Mouse (Mus musculus): ENCODE measurements around the gene Ano5. TPM values are rescaled to one million over a fixed set of nuclear protein-coding genes. Genes with fewer than 3 reads are reported as not detected.

Ano5 gene
- polyA plus RNA-seq, 1 experiment from 2014 or later = 0.25 TPM

DNA sequence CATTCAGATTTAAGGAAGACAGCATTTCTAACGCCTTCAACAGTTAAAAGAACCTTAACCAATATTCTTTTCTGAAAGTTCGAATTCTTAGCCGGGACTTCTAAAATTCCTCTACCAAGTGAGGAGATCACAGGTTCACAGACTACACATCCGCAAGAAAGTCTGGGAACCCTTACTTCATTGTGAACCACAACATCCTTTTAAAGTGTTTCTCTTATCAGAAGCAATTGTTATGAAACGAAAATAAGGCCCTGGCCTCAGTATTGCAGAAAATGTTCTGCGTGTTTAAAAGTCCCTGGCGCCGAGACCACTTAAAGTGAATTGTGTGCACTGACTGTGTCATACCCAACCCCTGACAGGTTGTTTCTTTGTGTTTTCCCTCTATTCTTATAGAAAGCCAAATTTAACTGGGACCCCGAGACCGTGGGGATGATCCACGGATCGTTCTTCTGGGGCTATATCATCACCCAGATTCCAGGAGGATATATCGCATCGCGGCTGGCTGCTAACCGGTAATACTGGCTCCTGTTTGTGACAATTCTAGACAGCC is 115.7 kb downstream of the Ano5 start:
- 2% methylated on average over 16 of the region's 16 CpGs for WGBS
- ATAC-seq (replicated peaks; ENCODE audit: extremely low read depth, insufficient read depth, low FRiP score) = no peak
- no peak overlapping the region for H3K9ac ChIP-seq (ENCODE audit: low read length)
- peaks cover 70% of the 10 kb centered on the region for H3K27me3 ChIP-seq (ENCODE audit: control insufficient read depth, insufficient read depth, low read length)
- no peak overlapping the region for H3K4me2 ChIP-seq (ENCODE audit: low read depth, low read length)
- no peaks in the 10 kb centered on the region for H3K9me3 ChIP-seq (replicated peaks; ENCODE audit: control insufficient read depth, low read length)
- H3K4me1 ChIP-seq (ENCODE audit: control insufficient read depth, insufficient read depth, low read length) = no peaks in the 10 kb centered on the region
- no peak overlapping the region for H3K27ac ChIP-seq (ENCODE audit: low read length)
- H3K4me3 ChIP-seq (ENCODE audit: low read length) = no peak overlapping the region
- no peaks in the 10 kb centered on the region for H3K36me3 ChIP-seq (ENCODE audit: control insufficient read depth, insufficient read depth)

DNA sequence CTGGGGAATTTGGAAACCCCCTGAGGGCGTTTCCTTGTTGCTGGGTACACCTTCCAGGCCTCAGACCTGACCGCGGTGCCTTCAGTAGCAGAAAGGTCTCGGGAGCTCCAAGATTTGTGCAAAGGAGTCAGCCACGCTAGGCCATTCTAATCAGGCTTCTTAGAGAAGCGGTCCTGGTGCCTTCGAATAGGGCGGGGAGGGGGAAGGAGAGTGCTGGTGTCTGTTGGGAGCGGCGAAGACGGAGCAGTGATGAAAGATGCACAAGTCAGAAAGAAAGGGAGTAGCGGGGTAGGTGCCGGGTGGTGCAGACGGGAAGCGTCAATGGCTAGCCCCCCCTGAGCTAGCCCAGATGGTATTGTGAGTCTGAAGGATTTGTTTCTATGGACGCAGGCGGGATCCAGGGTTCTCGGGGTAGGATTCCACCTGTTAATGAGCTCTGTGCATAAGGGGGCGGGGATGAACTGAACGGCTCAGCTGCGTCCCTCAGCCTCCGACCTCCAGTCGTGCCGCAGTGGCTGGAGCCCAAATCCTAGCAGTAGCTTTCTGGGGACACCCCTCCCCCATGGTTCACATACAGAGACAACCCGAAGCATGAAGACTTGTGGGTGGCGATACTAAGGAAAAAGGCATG is 116.3 kb downstream of the Ano5 start:
- 1% methylated on average over 26 of the region's 26 CpGs for WGBS
- Histone ChIP-seq H3K4me1 (ENCODE audit: control insufficient read depth, insufficient read depth, low read length) (no peaks in the 10 kb centered on the region), H3K36me3 (ENCODE audit: control insufficient read depth, insufficient read depth) (no peaks in the 10 kb centered on the region), H3K4me3 (ENCODE audit: low read length) (no peak overlapping the region), H3K27me3 (ENCODE audit: control insufficient read depth, insufficient read depth, low read length) (peaks cover 65% of the 10 kb centered on the region), H3K4me2 (ENCODE audit: low read depth, low read length) (no peak overlapping the region), H3K9me3 (replicated peaks; ENCODE audit: control insufficient read depth, low read length) (no peaks in the 10 kb centered on the region), H3K27ac (ENCODE audit: low read length) (no peak overlapping the region), H3K9ac (ENCODE audit: low read length) (no peak overlapping the region)
- no peak for ATAC-seq (replicated peaks; ENCODE audit: extremely low read depth, insufficient read depth, low FRiP score)

DNA sequence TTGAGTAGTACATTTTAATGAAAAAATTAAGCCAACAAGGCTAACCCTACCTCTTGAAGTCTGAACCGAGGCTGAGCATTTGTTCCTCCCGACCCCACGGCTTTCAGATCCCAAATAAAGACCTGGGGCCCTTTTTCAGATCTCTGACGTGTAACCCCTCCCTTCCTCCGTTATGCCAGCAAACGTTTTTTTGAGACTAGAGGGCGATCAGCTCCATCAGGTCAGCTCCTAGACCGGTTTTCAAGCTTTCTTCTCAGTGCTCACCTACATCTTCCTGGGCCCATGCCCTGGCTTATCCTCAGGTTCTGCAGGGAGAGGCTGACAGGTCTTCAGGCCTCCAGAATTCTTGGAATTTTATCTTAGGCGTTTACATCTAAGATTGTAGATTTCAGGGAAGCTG is 116.8 kb downstream of the Ano5 start:
- no peaks in the 10 kb centered on the region for H3K4me1 ChIP-seq (ENCODE audit: control insufficient read depth, insufficient read depth, low read length)
- no peak overlapping the region for H3K9ac ChIP-seq (ENCODE audit: low read length)
- no peaks in the 10 kb centered on the region for H3K36me3 ChIP-seq (ENCODE audit: control insufficient read depth, insufficient read depth)
- H3K9me3 ChIP-seq (replicated peaks; ENCODE audit: control insufficient read depth, low read length) = no peaks in the 10 kb centered on the region
- H3K4me3 ChIP-seq (ENCODE audit: low read length) = no peak overlapping the region
- 2% methylated on average over 9 of the region's 9 CpGs for WGBS
- no peak overlapping the region for H3K4me2 ChIP-seq (ENCODE audit: low read depth, low read length)
- peaks cover 59% of the 10 kb centered on the region for H3K27me3 ChIP-seq (ENCODE audit: control insufficient read depth, insufficient read depth, low read length)
- ATAC-seq (replicated peaks; ENCODE audit: extremely low read depth, insufficient read depth, low FRiP score) = no peak
- H3K27ac ChIP-seq (ENCODE audit: low read length) = no peak overlapping the region

DNA sequence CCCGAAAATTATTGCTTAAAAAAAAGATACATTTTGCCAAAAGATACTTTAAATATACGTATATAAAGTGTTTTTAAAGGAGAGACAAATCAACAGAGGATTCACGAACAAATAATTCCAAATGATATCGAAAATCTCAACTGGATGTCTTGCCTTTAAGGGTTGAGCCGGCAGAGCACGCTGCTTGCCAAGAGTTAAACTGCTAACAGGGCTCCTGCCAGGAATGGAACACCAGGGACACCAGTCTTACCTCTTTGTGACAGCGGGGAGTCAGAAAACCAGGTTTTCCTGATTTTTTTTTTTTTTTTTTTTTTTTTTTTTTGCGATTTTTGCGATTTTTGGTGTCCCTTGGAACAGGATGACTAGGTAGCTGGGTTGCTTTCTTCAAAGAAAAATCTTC is 117.5 kb downstream of the Ano5 start:
- Histone ChIP-seq H3K9me3 (replicated peaks; ENCODE audit: control insufficient read depth, low read length) (no peaks in the 10 kb centered on the region), H3K4me2 (ENCODE audit: low read depth, low read length) (no peak overlapping the region), H3K27ac (ENCODE audit: low read length) (no peak overlapping the region), H3K4me1 (ENCODE audit: control insufficient read depth, insufficient read depth, low read length) (no peaks in the 10 kb centered on the region), H3K36me3 (ENCODE audit: control insufficient read depth, insufficient read depth) (no peaks in the 10 kb centered on the region), H3K27me3 (ENCODE audit: control insufficient read depth, insufficient read depth, low read length) (peaks cover 63% of the 10 kb centered on the region), H3K9ac (ENCODE audit: low read length) (no peak overlapping the region), H3K4me3 (ENCODE audit: low read length) (no peak overlapping the region)
- ATAC-seq (replicated peaks; ENCODE audit: extremely low read depth, insufficient read depth, low FRiP score) = no peak
- 4% methylated on average over 9 of the region's 9 CpGs for WGBS

DNA sequence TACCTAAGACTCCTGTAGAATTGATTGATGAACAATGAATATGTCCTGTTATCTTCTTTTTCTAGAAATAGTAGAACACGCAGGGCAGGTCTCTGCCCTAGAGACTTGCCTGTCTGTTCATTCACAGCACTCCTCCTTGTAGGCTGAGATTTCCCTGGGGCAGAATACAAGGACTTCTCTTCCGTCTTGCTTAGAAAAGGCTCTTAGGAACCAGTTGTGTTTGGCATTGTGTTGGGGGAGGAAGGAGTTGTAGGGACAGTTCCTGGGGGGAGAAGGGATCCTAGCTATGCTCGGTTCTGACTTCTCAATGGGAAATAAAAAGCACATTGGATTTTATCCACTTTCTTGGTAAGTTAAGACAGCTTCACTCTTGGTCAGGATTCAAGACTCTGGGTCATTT is 118.4 kb downstream of the Ano5 start:
- 9% methylated on average over 3 of the region's 3 CpGs for WGBS
- Histone ChIP-seq H3K36me3 (ENCODE audit: control insufficient read depth, insufficient read depth) (no peaks in the 10 kb centered on the region), H3K4me2 (ENCODE audit: low read depth, low read length) (no peak overlapping the region), H3K4me3 (ENCODE audit: low read length) (no peak overlapping the region), H3K9ac (ENCODE audit: low read length) (no peak overlapping the region), H3K27me3 (ENCODE audit: control insufficient read depth, insufficient read depth, low read length) (peaks cover 58% of the 10 kb centered on the region), H3K27ac (ENCODE audit: low read length) (no peak overlapping the region), H3K9me3 (replicated peaks; ENCODE audit: control insufficient read depth, low read length) (no peaks in the 10 kb centered on the region), H3K4me1 (ENCODE audit: control insufficient read depth, insufficient read depth, low read length) (no peaks in the 10 kb centered on the region)
- ATAC-seq (replicated peaks; ENCODE audit: extremely low read depth, insufficient read depth, low FRiP score) = no peak

DNA sequence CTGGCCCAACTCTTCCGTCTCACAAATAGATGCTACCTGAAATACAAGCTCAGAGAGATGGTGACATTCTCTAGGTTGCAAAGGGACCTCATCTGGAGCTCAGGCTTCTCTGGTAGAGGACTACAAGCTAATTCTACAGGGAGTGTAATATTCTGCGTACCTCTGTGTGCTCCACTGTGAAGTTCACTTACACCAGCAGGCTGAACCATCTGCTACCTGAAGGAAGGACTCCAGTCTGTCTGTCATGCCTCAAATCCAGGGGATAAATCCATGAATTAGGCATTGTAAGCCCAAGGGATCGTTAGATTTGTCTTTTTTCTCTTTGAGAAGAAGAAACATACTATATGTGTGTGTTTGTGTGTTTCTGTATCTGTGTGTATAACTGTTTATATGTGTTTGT is 120.3 kb downstream of the Ano5 start:
- no peak overlapping the region for H3K9ac ChIP-seq (ENCODE audit: low read length)
- H3K27me3 ChIP-seq (ENCODE audit: control insufficient read depth, insufficient read depth, low read length) = peaks cover 38% of the 10 kb centered on the region
- H3K4me3 ChIP-seq (ENCODE audit: low read length) = no peak overlapping the region
- no peaks in the 10 kb centered on the region for H3K36me3 ChIP-seq (ENCODE audit: control insufficient read depth, insufficient read depth)
- no peaks in the 10 kb centered on the region for H3K4me1 ChIP-seq (ENCODE audit: control insufficient read depth, insufficient read depth, low read length)
- H3K9me3 ChIP-seq (replicated peaks; ENCODE audit: control insufficient read depth, low read length) = no peaks in the 10 kb centered on the region
- H3K4me2 ChIP-seq (ENCODE audit: low read depth, low read length) = no peak overlapping the region
- ATAC-seq (replicated peaks; ENCODE audit: extremely low read depth, insufficient read depth, low FRiP score) = no peak
- WGBS = 50% methylated on average over 3 of the region's 3 CpGs
- H3K27ac ChIP-seq (ENCODE audit: low read length) = no peak overlapping the region

DNA sequence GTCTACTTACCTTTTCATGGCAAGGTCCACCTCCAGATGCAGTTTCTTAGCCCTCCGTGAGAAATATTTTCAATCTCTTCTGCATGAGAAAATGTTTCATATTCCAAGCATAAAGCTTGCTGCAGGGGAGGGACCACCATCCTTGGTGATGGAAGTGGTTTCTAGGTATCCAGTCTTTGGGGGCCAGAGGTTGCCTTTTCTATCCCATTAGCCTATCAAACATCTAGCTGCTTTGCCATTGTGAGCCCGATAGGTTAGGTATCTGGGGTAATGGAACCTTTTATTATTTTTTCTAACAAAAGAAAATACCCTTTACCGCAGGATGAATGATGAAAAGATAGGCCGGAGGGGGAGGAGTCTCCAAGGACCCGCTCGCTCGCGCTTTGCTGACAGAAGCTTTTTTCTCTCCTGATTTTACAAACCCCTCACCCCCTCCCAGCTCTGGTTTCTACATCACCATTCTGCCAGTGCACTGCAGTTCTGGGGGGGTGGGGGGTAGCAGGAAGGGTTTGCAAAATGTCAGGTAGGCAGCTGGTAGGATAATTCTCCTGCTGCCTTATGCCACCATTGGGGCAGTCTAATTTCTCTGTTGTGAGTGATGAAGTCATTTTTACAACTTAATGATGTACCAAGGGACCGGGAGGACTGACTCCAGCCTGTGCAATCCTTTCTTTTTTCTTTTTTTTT is 121.9 kb downstream of the Ano5 start:
- no peak overlapping the region for H3K27ac ChIP-seq (ENCODE audit: low read length)
- peaks cover 23% of the 10 kb centered on the region for H3K27me3 ChIP-seq (ENCODE audit: control insufficient read depth, insufficient read depth, low read length)
- no peak overlapping the region for H3K9ac ChIP-seq (ENCODE audit: low read length)
- H3K9me3 ChIP-seq (replicated peaks; ENCODE audit: control insufficient read depth, low read length) = no peaks in the 10 kb centered on the region
- H3K4me3 ChIP-seq (ENCODE audit: low read length) = no peak overlapping the region
- no peaks in the 10 kb centered on the region for H3K36me3 ChIP-seq (ENCODE audit: control insufficient read depth, insufficient read depth)
- 8% methylated on average over 9 of the region's 9 CpGs for WGBS
- no peak for ATAC-seq (replicated peaks; ENCODE audit: extremely low read depth, insufficient read depth, low FRiP score)
- H3K4me2 ChIP-seq (ENCODE audit: low read depth, low read length) = no peak overlapping the region
- no peaks in the 10 kb centered on the region for H3K4me1 ChIP-seq (ENCODE audit: control insufficient read depth, insufficient read depth, low read length)

DNA sequence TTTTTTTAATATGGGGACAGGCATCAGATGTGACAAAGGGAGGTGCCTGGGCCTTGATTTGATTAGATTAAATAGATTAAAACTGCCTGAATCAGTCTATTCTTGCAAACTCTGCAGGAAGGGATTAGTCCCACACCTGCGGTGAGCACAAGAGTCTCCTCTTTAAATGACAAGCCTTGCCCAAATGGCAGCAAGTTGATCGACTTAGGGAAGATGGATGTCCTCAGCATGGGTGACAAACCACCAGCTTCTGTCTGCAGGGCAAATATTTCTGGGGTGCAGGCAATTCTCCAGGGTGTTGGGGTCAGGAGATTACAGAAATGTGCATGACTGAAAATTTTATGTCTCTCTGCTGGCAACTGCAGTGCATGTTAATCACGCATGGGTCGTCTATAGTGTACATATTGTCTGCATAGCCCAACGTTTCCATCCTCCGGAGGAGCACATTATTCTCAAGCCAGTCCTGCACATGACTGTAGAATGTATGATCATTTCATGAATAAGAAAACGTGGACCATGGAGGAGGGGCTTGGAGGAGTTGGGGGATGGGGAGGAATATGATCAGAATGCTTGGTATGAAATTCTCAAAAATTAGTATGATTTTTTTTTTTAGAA is 122.5 kb downstream of the Ano5 start:
- Histone ChIP-seq H3K9me3 (replicated peaks; ENCODE audit: control insufficient read depth, low read length) (no peaks in the 10 kb centered on the region), H3K27ac (ENCODE audit: low read length) (no peak overlapping the region), H3K4me1 (ENCODE audit: control insufficient read depth, insufficient read depth, low read length) (no peaks in the 10 kb centered on the region), H3K4me2 (ENCODE audit: low read depth, low read length) (no peak overlapping the region), H3K9ac (ENCODE audit: low read length) (no peak overlapping the region), H3K27me3 (ENCODE audit: control insufficient read depth, insufficient read depth, low read length) (peaks cover 18% of the 10 kb centered on the region), H3K36me3 (ENCODE audit: control insufficient read depth, insufficient read depth) (no peaks in the 10 kb centered on the region), H3K4me3 (ENCODE audit: low read length) (no peak overlapping the region)
- WGBS = 7% methylated on average over 7 of the region's 7 CpGs
- ATAC-seq (replicated peaks; ENCODE audit: extremely low read depth, insufficient read depth, low FRiP score) = no peak

Measured in heart, embryonic 16.5 days (tissue).